Mouse (Mus musculus): Measurements from ENCODE around the gene Syncrip.
"Not testable (repeated sequence)": the region's sequence is repeated elsewhere in the genome, so short reads cannot be mapped to it uniquely, and the experiment has no call there.

The Syncrip gene

GRCm38 (mm10) chr9:88481061-88481790 lies 1.1 kb downstream of the Syncrip start:
- DNase-seq: peak; percentile 23

- no peak for DNase-seq
These were observed 2.3 kb downstream of the Syncrip start for GRCm38 (mm10) chr9:88480120-88480519.

GRCm38 (mm10) chr9:88476138-88476537 lies 6.2 kb downstream of the Syncrip start:
- DNase-seq: no peak

GRCm38 (mm10) chr9:88461017-88461416 lies 21.4 kb downstream of the Syncrip start:
- DNase-seq: not testable (repeated sequence)

GRCm38 (mm10) chr9:88439991-88440390 lies 42.4 kb downstream of the Syncrip start:
- DNase-seq: no peak

- no peak for DNase-seq
These were observed 43.2 kb downstream of the Syncrip start for GRCm38 (mm10) chr9:88439238-88439600.

GRCm38 (mm10) chr9:88438555-88439237 lies 43.7 kb downstream of the Syncrip start, which contains the start of gene Snx14:
Gene Snx14, minus strand, starts transcription at chr9:88438958.
- DNase-seq: peak; percentile 98

GRCm38 (mm10) chr9:88438237-88438554 lies 44.2 kb downstream of the Syncrip start:
- no peak for DNase-seq

GRCm38 (mm10) chr9:88437342-88438236 lies 44.8 kb downstream of the Syncrip start:
- no peak for DNase-seq

- no peak for DNase-seq
These were observed 58.0 kb downstream of the Syncrip start for GRCm38 (mm10) chr9:88424356-88424755.

GRCm38 (mm10) chr9:88422428-88422827 lies 59.9 kb downstream of the Syncrip start:
- DNase-seq: no peak

GRCm38 (mm10) chr9:88416752-88417151 lies 65.6 kb downstream of the Syncrip start:
- no peak for DNase-seq

GRCm38 (mm10) chr9:88409978-88410377 lies 72.4 kb downstream of the Syncrip start:
- DNase-seq: no peak

- no peak for DNase-seq
These were observed 77.9 kb downstream of the Syncrip start for GRCm38 (mm10) chr9:88404515-88404914.

- no peak for DNase-seq
These were observed 78.3 kb downstream of the Syncrip start for GRCm38 (mm10) chr9:88404088-88404487.

GRCm38 (mm10) chr9:88398461-88398860 lies 83.9 kb downstream of the Syncrip start:
- DNase-seq: no peak

Measured in kidney, adult 11 months (tissue).